Mouse (Mus musculus) heart, embryonic 16.5 days (tissue): ENCODE data around the gene Clip4. TPM values are rescaled to one million over a fixed set of nuclear protein-coding genes. Genes with fewer than 3 reads are reported as not detected.

Experiments
- ATAC-seq: fragments of 200-750 bp; cut with Nextera tagmentation; replicated peaks from 2 replicates; pipeline ENCODE4 v1.8.0; 2017; ENCODE audit warnings: moderate number of reproducible peaks; ENCODE audit not compliant: insufficient read depth, low FRiP score; ENCODE audit errors: extremely low read depth
- H3K27ac ChIP-seq: fragments of 300-500 bp; sonication (generic); 2 replicates; pipeline ENCODE4 v1.5.1; 2014; ENCODE audit warnings: mild to moderate bottlenecking, low read length, control low read depth, moderate library complexity
- H3K27me3 ChIP-seq: fragments of 300-500 bp; sonication (generic); 2 replicates; pipeline ENCODE4 v1.6.1; 2014; ENCODE audit warnings: low read length, mixed read lengths; ENCODE audit not compliant: control insufficient read depth, insufficient read depth
- H3K36me3 ChIP-seq: fragments of 300-500 bp; sonication (generic); 2 replicates; pipeline ENCODE4 v1.6.1; 2014; ENCODE audit not compliant: control insufficient read depth, insufficient read depth
- H3K4me1 ChIP-seq: fragments of 300-500 bp; sonication (generic); 2 replicates; pipeline ENCODE4 v1.6.1; 2014; ENCODE audit warnings: low read length, mixed read lengths; ENCODE audit not compliant: control insufficient read depth, insufficient read depth
- H3K4me2 ChIP-seq: fragments of 300-500 bp; sonication (generic); 2 replicates; pipeline ENCODE4 v1.6.1; 2014; ENCODE audit warnings: low read depth, mild to moderate bottlenecking, control low read depth, low read length
- H3K4me3 ChIP-seq: fragments of 300-500 bp; sonication (generic); 2 replicates; pipeline ENCODE4 v1.5.1; 2014; ENCODE audit warnings: mild to moderate bottlenecking, control low read depth, low read length
- H3K9ac ChIP-seq: fragments of 300-500 bp; sonication (generic); 2 replicates; pipeline ENCODE4 v1.6.1; 2014; ENCODE audit warnings: low read length, control low read depth
- H3K9me3 ChIP-seq: fragments of 300-500 bp; sonication (generic); replicated peaks from 2 replicates; pipeline ENCODE4 v1.6.1; 2016; ENCODE audit warnings: low read length; ENCODE audit not compliant: control insufficient read depth
- WGBS: fragments of 180-500 bp; shearing (Covaris S2); extraction: QIAGEN DNeasy Blood & Tissue Kit; methylation state at CpG from one replicate; pipeline ENCODE4 v1.1.7; 2014; 5-methylcytosine and 5-hydroxymethylcytosine counted together
- polyA plus RNA-seq: library from polyadenylated mRNA; unstranded; fragments of >200 nt; fragmentation: Nextera tagmentation; extraction: Ambion mirVana; gene quantifications from 2 replicates; pipeline ENCODE4 v1.2.1, GENCODE M21; 2015

Gene Clip4
- polyA plus RNA-seq, 1 experiment from 2014 or later: 35.8 TPM

DNA sequence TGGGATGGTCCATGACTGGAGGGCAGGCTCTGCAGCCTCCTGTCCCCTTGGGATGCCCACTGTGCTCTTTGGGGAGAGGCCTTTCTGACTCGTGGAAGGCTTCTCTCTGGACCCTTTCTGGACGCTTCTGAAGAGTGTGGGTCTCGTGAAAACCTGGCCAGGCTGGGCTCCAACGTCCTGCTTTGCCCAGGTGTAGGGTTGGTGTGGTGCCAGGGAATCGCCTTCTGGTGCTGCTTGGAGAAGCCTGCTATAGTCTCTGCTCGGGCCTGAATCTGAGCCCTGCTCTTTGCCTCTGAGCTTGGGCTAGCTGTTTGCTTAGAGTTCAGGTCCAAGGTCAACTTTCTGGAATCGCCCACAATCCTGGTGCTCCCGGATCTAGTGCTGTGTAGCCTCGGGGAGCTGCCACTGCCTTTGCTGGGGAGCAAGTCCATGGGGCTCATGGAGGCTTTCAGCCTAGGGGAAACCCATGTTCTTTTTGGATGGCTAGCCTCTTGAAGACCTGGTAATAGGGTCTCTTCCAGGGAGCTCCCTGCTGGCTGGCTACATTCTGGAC is 18.6 kb upstream of the Clip4 start:
- WGBS: 71% methylated on average over 9 of the region's 9 CpGs
- H3K27me3 ChIP-seq: no peaks in the 10 kb centered on the region
- H3K4me1 ChIP-seq: no peaks in the 10 kb centered on the region
- no peak overlapping the region for H3K4me2 ChIP-seq
- no peaks in the 10 kb centered on the region for H3K9me3 ChIP-seq
- no peak overlapping the region for H3K9ac ChIP-seq
- H3K36me3 ChIP-seq: no peaks in the 10 kb centered on the region
- ATAC-seq: no peak
- H3K4me3 ChIP-seq: no peak overlapping the region
- no peak overlapping the region for H3K27ac ChIP-seq

- Histone ChIP-seq H3K27ac (no peak within 1 kb of the TSS), H3K4me2 (no peak within 1 kb of the TSS), H3K4me1 (no peaks in the 10 kb centered on the region), H3K4me3 (no peak within 1 kb of the TSS), H3K9me3 (no peaks in the 10 kb centered on the region), H3K9ac (no peak within 1 kb of the TSS), H3K36me3 (no peaks in the 10 kb centered on the region), H3K27me3 (no peaks in the 10 kb centered on the region)
- 58% methylated on average over 10 of the region's 10 CpGs for WGBS
- no peak for ATAC-seq
These were observed 15.4 kb upstream of the Clip4 start, which contains the start of gene Pcare for GRCm38 (mm10) chr17:71752831-71753230. Pcare (minus strand) TSS chr17:71752894.

GRCm38 (mm10) chr17:71760536-71760935 is 7.7 kb upstream of the Clip4 start:
- Histone ChIP-seq H3K4me1 (no peaks in the 10 kb centered on the region), H3K27ac (no peak overlapping the region), H3K36me3 (no peaks in the 10 kb centered on the region), H3K9me3 (no peaks in the 10 kb centered on the region), H3K27me3 (no peaks in the 10 kb centered on the region), H3K9ac (no peak overlapping the region), H3K4me3 (no peak overlapping the region), H3K4me2 (no peak overlapping the region)
- 67% methylated on average over 7 of the region's 7 CpGs for WGBS
- no peak for ATAC-seq

DNA sequence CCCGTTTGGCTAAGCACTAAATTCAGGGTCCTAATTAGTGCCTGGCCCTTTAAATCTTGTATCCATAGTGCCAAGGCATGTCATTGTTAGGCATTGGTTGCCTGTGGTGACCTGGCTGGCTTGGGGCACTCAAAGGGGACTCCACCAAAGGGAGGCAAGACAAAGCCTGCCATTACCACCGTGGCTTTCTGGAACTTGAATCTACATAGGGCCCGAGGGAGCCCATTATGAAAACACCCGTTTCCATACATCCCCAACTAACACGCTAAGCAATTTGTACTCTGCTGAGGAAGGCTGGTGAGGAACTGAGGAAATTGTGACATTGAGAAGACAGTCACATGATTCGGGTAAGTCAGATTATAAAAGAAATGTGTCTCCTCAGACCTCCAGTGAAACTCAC is 1.3 kb downstream of the Clip4 start:
- Histone ChIP-seq H3K27me3 (no peaks in the 10 kb centered on the region), H3K27ac (no peak overlapping the region), H3K9ac (no peak overlapping the region), H3K4me1 (no peaks in the 10 kb centered on the region), H3K36me3 (no peaks in the 10 kb centered on the region), H3K9me3 (no peaks in the 10 kb centered on the region), H3K4me3 (no peak overlapping the region), H3K4me2 (no peak overlapping the region)
- WGBS: 59% methylated on average over 6 of the region's 6 CpGs
- ATAC-seq: no peak

GRCm38 (mm10) chr17:71770696-71771095 is 2.4 kb downstream of the Clip4 start:
- H3K4me2 ChIP-seq: no peak overlapping the region
- ATAC-seq: no peak
- H3K4me1 ChIP-seq: no peaks in the 10 kb centered on the region
- H3K36me3 ChIP-seq: no peaks in the 10 kb centered on the region
- no peaks in the 10 kb centered on the region for H3K9me3 ChIP-seq
- no peak overlapping the region for H3K4me3 ChIP-seq
- no peak overlapping the region for H3K27ac ChIP-seq
- H3K9ac ChIP-seq: no peak overlapping the region
- H3K27me3 ChIP-seq: no peaks in the 10 kb centered on the region
- 87% methylated on average over 3 of the region's 3 CpGs for WGBS

- Histone ChIP-seq H3K27me3 (no peaks in the 10 kb centered on the region), H3K4me3 (no peak overlapping the region), H3K9me3 (peaks cover 10% of the 10 kb centered on the region), H3K9ac (no peak overlapping the region), H3K4me1 (no peaks in the 10 kb centered on the region), H3K36me3 (0 out of 2 replicates have a peak, but pooled peaks cover 2% of the 10 kb centered on the region), H3K4me2 (no peak overlapping the region), H3K27ac (no peak overlapping the region)
- 63% methylated on average over 4 of the region's 4 CpGs for WGBS
- no peak for ATAC-seq
These were observed 5.9 kb downstream of the Clip4 start for GRCm38 (mm10) chr17:71774173-71774572.

GRCm38 (mm10) chr17:71775279-71775678 is 7.0 kb downstream of the Clip4 start:
- no peak overlapping the region for H3K4me3 ChIP-seq
- 0 out of 2 replicates have a peak, but pooled peaks cover 2% of the 10 kb centered on the region for H3K36me3 ChIP-seq
- no peaks in the 10 kb centered on the region for H3K27me3 ChIP-seq
- ATAC-seq: no peak
- no peaks in the 10 kb centered on the region for H3K4me1 ChIP-seq
- H3K9ac ChIP-seq: no peak overlapping the region
- no peak overlapping the region for H3K27ac ChIP-seq
- peaks cover 10% of the 10 kb centered on the region for H3K9me3 ChIP-seq
- H3K4me2 ChIP-seq: no peak overlapping the region
- 77% methylated on average over 4 of the region's 4 CpGs for WGBS

- Histone ChIP-seq H3K4me2 (no peak overlapping the region), H3K36me3 (0 out of 2 replicates have a peak, but pooled peaks cover 2% of the 10 kb centered on the region), H3K27ac (no peak overlapping the region), H3K9me3 (peaks cover 10% of the 10 kb centered on the region), H3K4me1 (peaks cover 9% of the 10 kb centered on the region; the same call in 1 of the 2 replicates), H3K4me3 (no peak overlapping the region), H3K27me3 (peaks cover 4% of the 10 kb centered on the region), H3K9ac (no peak overlapping the region)
- 73% methylated on average over 3 of the region's 3 CpGs for WGBS
- ATAC-seq: no peak
These were observed 10.4 kb downstream of the Clip4 start for GRCm38 (mm10) chr17:71778696-71779095.

DNA sequence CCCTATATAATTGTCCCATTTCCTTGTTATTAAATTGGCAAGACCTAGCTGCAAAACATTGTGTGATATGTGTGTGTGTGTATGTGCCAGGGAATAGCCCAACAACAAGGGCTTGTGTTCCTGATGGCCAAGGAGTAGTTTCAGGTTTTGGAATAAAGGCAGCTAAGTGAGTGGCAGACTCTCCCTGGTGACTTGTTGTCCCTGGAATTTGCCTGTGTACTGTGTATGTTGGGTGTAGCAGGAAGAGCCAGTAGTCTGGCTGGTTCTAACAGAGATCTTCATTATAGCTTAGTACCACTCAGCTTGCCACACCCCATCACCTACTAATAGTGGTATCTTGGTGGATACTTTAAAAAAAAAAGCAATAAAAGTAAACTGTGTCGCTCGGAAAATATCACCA is 12.2 kb downstream of the Clip4 start:
- H3K4me3 ChIP-seq: no peak overlapping the region
- no peak overlapping the region for H3K4me2 ChIP-seq
- no peak overlapping the region for H3K27ac ChIP-seq
- peaks cover 19% of the 10 kb centered on the region for H3K4me1 ChIP-seq
- H3K27me3 ChIP-seq: peaks cover 4% of the 10 kb centered on the region
- H3K36me3 ChIP-seq: 0 out of 2 replicates have a peak, but pooled peaks cover 2% of the 10 kb centered on the region
- H3K9ac ChIP-seq: no peak overlapping the region
- peaks cover 10% of the 10 kb centered on the region for H3K9me3 ChIP-seq
- no peak for ATAC-seq
- WGBS: 87% methylated on average over 2 of the region's 2 CpGs
